Comparison of ENCODE assay signal across 8 mouse cellular contexts in the genomic region with DNA sequence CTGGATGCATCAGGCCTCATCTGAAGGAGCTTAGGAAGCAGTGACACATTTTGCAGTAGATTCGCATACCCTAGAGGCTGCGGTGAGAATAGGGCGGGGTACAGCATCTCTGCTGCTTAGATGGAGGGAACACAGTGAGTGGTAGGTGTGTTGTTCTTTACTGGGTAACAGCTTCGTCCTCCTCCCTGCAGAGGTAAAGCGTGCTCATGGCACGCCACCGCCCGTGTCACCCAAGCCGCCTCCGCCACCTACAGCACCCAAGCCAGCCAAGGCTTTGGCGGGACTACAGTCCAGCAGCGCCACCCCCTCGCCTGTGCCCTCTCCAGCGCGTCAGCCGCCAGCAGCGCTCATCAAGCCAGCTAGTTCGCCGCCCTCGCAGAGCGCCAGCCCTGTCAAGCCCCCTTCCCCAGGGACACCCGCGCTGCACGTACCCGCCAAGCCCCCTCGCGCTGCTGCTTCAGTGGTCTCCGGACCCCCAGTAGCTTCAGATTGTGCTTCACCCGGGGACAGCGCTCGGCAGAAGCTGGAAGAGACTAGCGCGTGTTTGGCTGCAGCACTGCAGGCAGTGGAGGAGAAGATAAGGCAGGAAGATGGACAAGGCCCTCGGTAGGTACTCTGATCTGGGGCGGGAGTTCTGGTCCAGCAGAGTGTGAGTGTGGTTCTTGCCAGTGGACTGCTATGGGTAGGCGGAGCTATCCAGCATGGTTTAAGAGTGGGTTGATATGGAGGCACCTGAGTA. TPM values are rescaled to one million over a fixed set of nuclear protein-coding genes. Genes with fewer than 3 reads are reported as not detected.
DNase-seq lines count a peak whose midpoint lies in the region; ATAC-seq lines count a peak whose summit lies in the region.

No protein-coding gene starts in this region.

- peak overlapping the region; percentile 36 for H3K9ac ChIP-seq in hindbrain, embryonic 13.5 days
- no peak overlapping the region for H3K9ac ChIP-seq in midbrain, embryonic 11.5 days (ENCODE audit: low read length)

- H3K4me1 ChIP-seq in hindbrain, embryonic 13.5 days (replicated peaks), result peaks cover 19% of the 10 kb centered on the region
- H3K4me1 ChIP-seq in midbrain, embryonic 11.5 days (ENCODE audit: control insufficient read depth, insufficient read depth, low read length), result no peaks in the 10 kb centered on the region

- peaks cover 99% of the 10 kb centered on the region for H3K36me3 ChIP-seq in hindbrain, embryonic 13.5 days
- peaks cover 15% of the 10 kb centered on the region for H3K36me3 ChIP-seq in midbrain, embryonic 11.5 days (ENCODE audit: control insufficient read depth, insufficient read depth, low read length)

- H3K27ac ChIP-seq in hindbrain, embryonic 13.5 days, result peak overlapping the region; percentile 69
- no peak overlapping the region for H3K27ac ChIP-seq in midbrain, embryonic 11.5 days (ENCODE audit: low read depth, low read length)

- 0 out of 2 replicates have a peak overlapping the region, but pooled peaks have one; percentile 8 for H3K4me2 ChIP-seq in hindbrain, embryonic 13.5 days
- H3K4me2 ChIP-seq in midbrain, embryonic 11.5 days, result no peak overlapping the region

- ATAC-seq in cerebellum, adult (ENCODE audit: insufficient number of reproducible peaks, low FRiP score, low TSS enrichment), result no peak
- ATAC-seq in hindbrain, embryonic 13.5 days (ENCODE audit: low FRiP score), result 0 out of 2 replicates have a peak, but pooled peaks have one; percentile 5
- 0 out of 2 replicates have a peak, but pooled peaks have one; percentile 23 for ATAC-seq in midbrain, embryonic 11.5 days (ENCODE audit: low FRiP score)

- peak; percentile 53 for DNase-seq in cerebellum, adult 11 months
- DNase-seq in testis, postnatal 10 days (ENCODE audit: low spot score), result peak; percentile 60
- no peak for DNase-seq in testis, postnatal 14 days (ENCODE audit: low spot score)
- no peak for DNase-seq in midbrain, embryonic 11.5 days (ENCODE audit: low spot score, missing footprints)
- no peak for DNase-seq in thymus, postnatal 36 days
- no peak for DNase-seq in spleen, postnatal 36 days (ENCODE audit: low spot score in 2 of 2)

- 0 out of 2 replicates have a peak overlapping the region, but pooled peaks have one; percentile 2 for H3K4me3 ChIP-seq in hindbrain, embryonic 13.5 days
- H3K4me3 ChIP-seq in midbrain, embryonic 11.5 days (ENCODE audit: low read depth, low read length), result no peak overlapping the region

- H3K27me3 ChIP-seq in hindbrain, embryonic 13.5 days, result no peaks in the 10 kb centered on the region
- H3K27me3 ChIP-seq in midbrain, embryonic 11.5 days (ENCODE audit: control insufficient read depth, insufficient read depth, low read length), result no peaks in the 10 kb centered on the region

- 29% methylated on average over 36 of the region's 36 CpGs for WGBS in hindbrain, embryonic 13.5 days
- WGBS in midbrain, embryonic 11.5 days, result 24% methylated on average over 36 of the region's 36 CpGs

- H3K9me3 ChIP-seq in hindbrain, embryonic 13.5 days, result no peaks in the 10 kb centered on the region
- no peaks in the 10 kb centered on the region for H3K9me3 ChIP-seq in midbrain, embryonic 11.5 days (ENCODE audit: control insufficient read depth, low read length)

RNA-seq across cellular contexts. Expression of gene Caskin1, which starts 18.1 kb away (rescaled TPM):
- 32.8 and 34.3 TPM in 2 replicates for polyA plus RNA-seq in hindbrain, embryonic 13.5 days (2015; fragmentation: Nextera tagmentation; extraction: Ambion mirVana)
- 5.5 and 6.2 TPM in 2 replicates for polyA plus RNA-seq in midbrain, embryonic 11.5 days (2014; fragmentation: Nextera tagmentation; extraction: Ambion mirVana)

RNA-seq across cellular contexts. Expression of gene Traf7, which starts 21.2 kb away (rescaled TPM):
- polyA plus RNA-seq in hindbrain, embryonic 13.5 days (2015; fragmentation: Nextera tagmentation; extraction: Ambion mirVana), result 86.0 and 89.9 TPM in 2 replicates
- 67.1 and 80.8 TPM in 2 replicates for polyA plus RNA-seq in midbrain, embryonic 11.5 days (2014; fragmentation: Nextera tagmentation; extraction: Ambion mirVana)

RNA-seq across cellular contexts. Expression of gene Rab26, which starts 27.5 kb away (rescaled TPM):
- polyA plus RNA-seq in hindbrain, embryonic 13.5 days (2015; fragmentation: Nextera tagmentation; extraction: Ambion mirVana), result 2.8 and 3.1 TPM in 2 replicates
- polyA plus RNA-seq in midbrain, embryonic 11.5 days (2014; fragmentation: Nextera tagmentation; extraction: Ambion mirVana), result 1.8 and 2.2 TPM in 2 replicates

RNA-seq across cellular contexts. Expression of gene Mlst8, which starts 27.6 kb away (rescaled TPM):
- polyA plus RNA-seq in hindbrain, embryonic 13.5 days (2015; fragmentation: Nextera tagmentation; extraction: Ambion mirVana), result 35.5 and 36.1 TPM in 2 replicates
- polyA plus RNA-seq in midbrain, embryonic 11.5 days (2014; fragmentation: Nextera tagmentation; extraction: Ambion mirVana), result 28.9 and 30.3 TPM in 2 replicates

RNA-seq across cellular contexts. Expression of gene Bricd5, which starts 32.8 kb away (rescaled TPM):
- polyA plus RNA-seq in hindbrain, embryonic 13.5 days (2015; fragmentation: Nextera tagmentation; extraction: Ambion mirVana), result 0.27 and 1.2 TPM in 2 replicates
- 0.32 TPM in 1 of 2 replicates, not detected in the other for polyA plus RNA-seq in midbrain, embryonic 11.5 days (2014; fragmentation: Nextera tagmentation; extraction: Ambion mirVana)

Comparison
In these comparisons a context has a peak if more than half of its experiments do, and no peak if none do; other contexts are left out.
1. DNase-seq: peak in cerebellum, adult 11 months (single experiment) and testis, postnatal 10 days (single experiment); none in testis, postnatal 14 days (single experiment), midbrain, embryonic 11.5 days (single experiment), thymus, postnatal 36 days (0 of 2) and spleen, postnatal 36 days (0 of 2).